Mouse (Mus musculus) CD4-positive helper T cell, adult 2 months (primary cell): Measurements from ENCODE around the gene Macf1.

Experiments
- DNase-seq: peaks from one replicate; pipeline ENCODE4 v3.0.0-alpha.2; 2012; ENCODE audit warnings: low read depth, missing footprints, low spot score

The Macf1 gene

GRCm38 (mm10) chr4:123684260-123684659 lies at the start of gene Macf1:
TSS of gene Macf1 (minus strand) at chr4:123684360.
- no peak for DNase-seq

DNA sequence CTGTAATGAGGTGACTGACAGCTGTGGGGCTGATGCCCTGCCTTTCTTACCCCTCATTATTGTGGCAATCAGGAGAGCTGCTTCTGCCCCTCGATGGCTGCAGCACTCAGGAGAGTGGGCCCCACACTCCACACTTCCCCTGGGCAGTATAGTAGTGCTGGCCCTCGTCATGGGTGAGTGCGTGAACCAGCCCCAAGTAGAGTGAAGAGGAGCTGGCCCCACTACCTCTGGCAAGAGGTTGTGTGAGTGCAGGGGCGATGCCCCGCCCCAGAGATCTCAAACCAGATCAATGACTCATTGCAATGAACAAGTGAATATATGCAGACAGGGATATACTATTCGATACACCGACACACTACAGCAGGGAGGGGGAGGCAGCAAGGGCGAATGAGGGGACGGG lies 49.4 kb upstream of the Macf1 start:
- DNase-seq, result no peak

DNA sequence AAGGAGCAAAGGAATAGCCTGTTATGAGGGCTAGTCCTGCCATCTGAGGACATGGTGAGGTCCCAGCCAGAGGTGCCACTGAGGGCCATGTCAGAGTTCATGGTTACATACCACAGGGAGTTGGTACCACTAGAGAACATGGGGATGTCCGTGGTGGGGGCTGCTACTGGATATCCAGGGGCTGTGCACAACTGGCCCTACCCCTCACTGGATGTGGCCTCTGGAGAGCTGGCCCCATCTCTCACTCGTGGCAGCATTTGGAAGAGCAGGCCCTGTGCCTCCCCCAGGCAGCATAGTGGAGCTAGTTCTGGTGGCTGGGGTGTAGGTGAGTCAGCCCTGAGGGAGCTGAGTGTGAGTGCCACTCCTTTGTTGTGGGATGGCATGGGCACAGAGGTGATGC lies 48.8 kb upstream of the Macf1 start:
- DNase-seq, result no peak

- no peak for DNase-seq
Observed at GRCm38 (mm10) chr4:123732163-123732910, 48.2 kb upstream of the Macf1 start.

DNA sequence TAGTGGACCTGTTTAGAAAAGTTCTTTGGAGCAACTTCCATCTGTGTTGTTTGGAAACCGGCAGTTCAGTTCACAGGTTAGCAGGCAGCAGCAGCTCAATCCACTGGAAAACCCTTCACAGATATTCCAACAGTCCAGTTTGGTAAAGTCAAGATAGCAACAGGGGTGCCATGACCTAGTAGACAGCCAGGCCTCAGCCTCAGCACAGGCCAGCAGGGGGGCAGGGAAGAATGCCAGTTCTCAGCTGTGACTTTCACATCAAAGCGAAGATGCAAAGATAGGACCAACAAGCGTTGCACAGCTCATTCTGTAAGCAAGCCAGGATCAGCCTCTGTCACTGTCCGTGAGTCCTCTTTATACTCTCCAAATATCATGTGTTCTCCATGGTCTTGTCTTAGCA lies 37.6 kb upstream of the Macf1 start:
- no peak for DNase-seq

GRCm38 (mm10) chr4:123718434-123718780 lies 34.2 kb upstream of the Macf1 start:
- DNase-seq, result no peak

- peak; percentile 96 for DNase-seq
Observed at GRCm38 (mm10) chr4:123717574-123718433, 33.6 kb upstream of the Macf1 start, which contains the start of gene Ndufs5. TSS of gene Ndufs5 (minus strand) at chr4:123718202.

DNA sequence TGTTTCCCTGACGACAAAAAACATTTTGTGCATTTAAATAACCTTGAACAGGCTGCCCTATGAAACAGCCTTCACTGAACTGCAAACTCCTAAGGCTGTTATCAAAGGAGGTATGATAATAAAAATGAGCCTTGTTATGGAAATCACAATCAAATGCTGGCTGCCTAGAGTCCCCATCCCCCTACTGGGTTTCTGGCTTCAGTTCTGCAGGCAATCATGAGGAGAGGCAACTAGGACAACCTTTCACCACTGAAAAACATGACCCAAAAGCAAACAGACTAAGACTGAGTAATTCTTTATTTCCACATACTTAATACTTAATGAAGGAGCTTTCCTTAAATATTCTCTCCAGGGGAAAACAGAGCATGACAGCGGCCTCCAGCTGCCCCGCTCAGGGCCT lies 28.3 kb upstream of the Macf1 start:
- no peak for DNase-seq

DNA sequence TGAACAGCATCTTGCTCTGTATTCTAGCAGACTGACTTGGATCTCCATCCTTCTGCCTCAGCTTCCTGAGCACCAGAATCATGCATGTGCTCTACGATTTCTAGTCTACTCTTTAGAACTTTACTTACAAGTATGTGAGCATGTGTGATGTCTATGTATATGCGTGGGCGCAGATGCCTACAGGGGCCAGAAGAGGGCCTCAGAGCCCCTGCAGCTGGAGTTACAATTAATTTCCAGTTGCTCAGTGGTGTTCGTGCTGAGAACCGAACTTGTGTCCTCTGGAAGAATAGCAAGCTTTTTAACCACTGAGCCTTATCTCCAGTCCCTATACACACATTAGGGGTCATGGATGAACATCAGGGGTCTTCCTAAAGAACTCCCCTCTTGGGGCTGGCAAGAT lies 23.2 kb upstream of the Macf1 start:
- DNase-seq, result no peak

DNA sequence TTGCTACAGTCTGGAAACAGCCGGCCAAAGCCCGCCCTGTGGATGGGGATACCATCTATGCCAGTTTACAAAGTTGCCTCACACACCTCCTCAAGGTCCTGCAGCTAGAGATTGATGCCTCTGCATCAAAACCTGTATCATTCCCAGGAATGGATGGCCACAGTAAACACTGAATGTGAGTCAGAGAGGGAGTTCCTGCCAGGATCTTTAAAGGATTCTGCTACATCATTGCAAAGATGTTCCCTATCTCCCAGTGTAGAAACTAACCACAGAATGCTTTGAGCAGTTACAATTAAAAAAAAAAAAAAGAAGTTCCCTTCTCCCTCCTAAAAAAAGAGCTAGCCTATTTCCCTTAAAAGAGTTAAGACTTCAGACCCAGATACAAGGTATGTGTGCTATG lies 21.2 kb upstream of the Macf1 start:
- no peak for DNase-seq

DNA sequence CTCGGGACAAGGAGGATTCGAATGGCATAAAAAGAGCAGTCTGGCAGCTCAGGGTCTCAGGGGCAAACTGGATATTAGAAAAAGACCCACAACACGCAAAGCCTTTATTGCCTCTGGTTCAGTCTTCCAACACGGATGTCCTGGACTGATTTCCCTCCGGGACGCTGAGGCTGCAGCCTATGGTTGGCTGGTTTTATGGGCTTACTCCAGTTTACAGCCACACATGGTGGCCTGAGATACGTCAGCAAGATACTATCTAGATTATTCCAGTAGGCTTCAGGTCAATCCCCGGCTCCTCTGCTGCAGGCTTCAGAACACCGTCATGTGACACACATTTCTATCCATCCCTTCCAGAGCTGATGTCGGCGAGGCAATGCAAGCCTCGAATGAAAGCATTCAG lies 9.2 kb upstream of the Macf1 start:
- no peak for DNase-seq

GRCm38 (mm10) chr4:123692071-123692470 lies 7.9 kb upstream of the Macf1 start:
- DNase-seq, result no peak

DNA sequence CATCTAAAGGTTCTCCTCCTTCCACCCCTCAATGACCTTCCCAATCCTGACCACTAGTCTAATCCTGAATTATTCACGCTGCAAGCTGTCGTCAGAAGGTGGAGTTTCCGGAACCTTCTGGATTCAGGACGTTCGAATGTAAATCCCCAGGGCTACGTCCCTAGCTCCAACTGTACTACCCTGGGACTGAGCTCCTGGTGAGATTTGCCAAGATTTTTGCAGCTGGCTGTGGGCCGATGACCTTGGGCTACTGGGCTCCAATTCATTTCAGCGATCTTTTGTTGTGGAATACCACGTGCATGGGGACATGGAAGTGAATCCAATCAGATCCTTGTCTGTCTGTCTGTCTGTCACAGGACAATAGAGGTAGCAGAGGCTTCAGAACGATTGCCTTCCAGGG lies 6.2 kb upstream of the Macf1 start:
- no peak for DNase-seq

DNA sequence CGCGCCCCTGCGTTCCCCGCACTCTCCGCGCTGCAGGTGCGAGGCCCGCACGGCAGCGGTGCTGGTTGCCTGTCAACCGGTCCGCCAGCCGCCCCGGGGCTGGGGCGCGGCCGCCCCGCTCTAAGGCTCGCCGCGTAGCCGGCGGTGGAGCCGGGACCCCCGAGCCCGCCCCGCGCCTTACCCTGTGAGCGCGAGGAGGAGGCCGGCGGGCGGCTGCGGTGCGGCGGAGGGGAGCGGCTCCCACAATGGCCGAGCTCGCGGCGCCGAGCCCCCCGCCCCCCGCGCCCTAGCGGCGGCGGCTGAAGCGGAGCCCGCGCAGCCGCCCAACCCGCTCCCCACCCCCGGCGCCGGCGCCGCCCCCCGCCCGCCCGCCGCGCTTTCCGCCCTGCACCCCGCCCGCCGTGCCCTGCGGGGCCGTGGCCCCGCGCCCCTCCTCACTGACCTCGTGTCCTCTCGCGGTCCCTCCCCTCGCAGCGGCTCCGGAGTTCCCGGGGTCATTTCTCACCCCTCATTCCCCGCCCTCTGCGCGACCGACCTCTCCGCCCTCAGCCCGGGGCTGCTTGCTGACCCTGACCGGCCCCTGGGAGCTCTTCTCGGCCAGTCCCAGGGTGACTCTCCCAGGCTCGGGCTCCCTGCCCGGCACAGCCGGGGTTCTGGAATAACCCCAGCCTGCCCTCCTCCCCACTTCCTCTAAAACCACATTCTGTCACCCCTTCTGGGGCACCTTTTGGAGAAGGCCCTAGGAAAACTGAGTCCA lies 3.0 kb upstream of the Macf1 start:
- peak; percentile 14 for DNase-seq

GRCm38 (mm10) chr4:123686368-123687024 lies 2.3 kb upstream of the Macf1 start:
- DNase-seq, result peak; percentile 19

DNA sequence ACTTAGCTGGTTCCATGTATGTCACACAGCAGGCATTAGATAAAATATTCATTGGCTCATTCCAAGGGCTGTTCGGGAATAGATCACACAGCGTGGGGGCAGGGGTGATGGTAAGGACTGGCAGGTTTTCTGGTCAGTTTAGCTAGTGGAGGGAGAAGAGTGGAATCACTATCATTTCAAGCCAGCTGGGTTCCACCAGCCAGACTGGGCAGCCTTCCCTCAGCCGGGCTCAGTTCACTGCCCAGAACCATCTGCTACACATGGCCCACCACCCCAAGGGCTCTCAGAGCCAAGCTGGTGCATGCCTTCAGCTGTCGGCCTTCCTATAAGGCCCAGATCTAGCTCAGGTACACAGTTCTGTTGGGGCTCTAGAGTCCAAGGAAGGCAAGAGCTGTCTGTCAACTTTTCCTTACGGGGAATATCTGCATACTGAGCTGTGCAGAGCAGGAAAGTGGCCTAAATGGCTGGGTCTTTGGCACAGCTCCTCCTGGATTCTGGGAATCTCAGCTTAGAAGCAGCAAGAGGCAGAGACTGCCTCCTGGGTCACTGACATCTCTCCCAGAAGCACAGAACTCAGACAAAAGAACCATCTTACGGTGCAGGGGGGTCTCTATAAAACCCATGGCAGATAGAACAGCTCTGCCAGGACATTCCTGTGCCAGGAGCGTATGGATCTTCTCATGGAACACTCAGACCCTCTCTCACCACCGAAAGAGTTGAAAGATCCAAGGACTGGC lies 1.5 kb upstream of the Macf1 start:
- DNase-seq, result no peak

GRCm38 (mm10) chr4:123685046-123685445 lies 886 bp upstream of the Macf1 start:
- no peak for DNase-seq

DNA sequence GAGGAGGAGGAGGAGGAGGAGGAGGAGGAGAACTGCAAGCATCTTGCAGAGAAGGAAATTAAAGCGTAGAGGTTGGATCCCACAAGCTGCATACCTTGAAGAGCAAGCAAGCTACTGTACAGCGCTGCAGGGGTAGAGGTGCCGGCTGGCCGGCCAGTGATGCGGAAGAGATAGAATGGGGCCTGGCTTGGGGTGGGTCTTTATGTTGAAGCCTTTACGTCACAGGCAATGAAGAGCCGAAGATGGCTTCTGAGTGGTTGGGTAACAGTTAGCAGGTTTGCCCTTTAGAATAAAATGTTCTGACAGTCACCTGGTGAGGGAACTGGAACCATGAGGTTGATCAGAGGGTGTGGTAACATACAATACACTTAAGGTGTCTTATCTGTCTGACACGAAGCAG lies 1.9 kb downstream of the Macf1 start:
- DNase-seq, result no peak

GRCm38 (mm10) chr4:123680962-123681361 lies 3.2 kb downstream of the Macf1 start:
- no peak for DNase-seq

GRCm38 (mm10) chr4:123677060-123677804 lies 6.9 kb downstream of the Macf1 start:
- no peak for DNase-seq
